Comparison of ENCODE assay signal across 15 mouse cellular contexts in the genomic region with DNA sequence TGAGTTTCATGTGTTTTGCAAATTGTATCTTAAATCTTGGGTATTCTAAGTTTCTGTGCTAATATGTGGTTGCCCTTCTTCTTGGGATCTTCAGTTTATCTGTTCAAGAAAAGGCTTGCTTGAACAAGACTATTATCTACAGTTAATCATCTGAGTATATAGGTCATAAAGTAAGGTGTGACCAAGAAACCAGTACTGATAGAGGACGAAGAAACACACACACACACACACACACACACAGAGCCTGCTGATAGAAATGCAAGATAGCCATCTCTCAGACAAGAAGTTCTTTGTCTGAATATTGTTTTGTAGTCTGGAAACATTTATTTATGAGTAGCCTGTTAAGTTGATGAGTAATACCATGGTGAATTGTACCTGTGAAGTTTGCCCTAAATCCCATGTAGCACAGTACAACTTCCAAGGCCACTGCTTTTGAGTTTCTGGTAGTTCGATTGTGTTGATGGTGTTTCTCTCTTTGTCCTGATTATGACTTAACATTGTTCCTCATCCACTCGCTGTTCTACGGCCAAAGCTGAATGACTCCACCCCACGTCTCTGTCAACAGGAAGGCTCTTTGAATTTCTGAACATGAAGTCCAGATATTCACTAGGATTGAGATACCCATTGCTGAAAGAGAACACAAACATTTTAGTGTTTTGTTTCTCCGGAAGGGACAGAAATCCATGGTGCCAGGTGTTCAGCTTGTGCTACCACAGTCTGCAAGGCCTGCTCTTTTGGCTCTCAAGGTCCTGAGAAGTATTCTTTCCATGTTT.
"Had no signal": no experiment of that assay in that cellular context is flagged by ENCODE, and none has a peak within 500 bp of the region (broad histone marks: within the 10 kb centered on the region; RNA-seq: fewer than 3 reads in every experiment).

No protein-coding gene starts in this region.

- H3K9me3 ChIP-seq: limb, embryonic 12.5 days; liver, embryonic 13.5 days; megakaryocyte, embryonic 14.5 days; midbrain, embryonic 15.5 days; neural tube, embryonic 12.5 days; stomach, embryonic 15.5 days had no signal

- ATAC-seq: liver, postnatal 0 days; midbrain, embryonic 15.5 days had no signal

- H3K4me1 ChIP-seq: limb, embryonic 12.5 days; liver, embryonic 13.5 days; neural tube, embryonic 12.5 days; stomach, embryonic 15.5 days had no signal

- H3K27me3 ChIP-seq: limb, embryonic 12.5 days; liver, embryonic 13.5 days; megakaryocyte, embryonic 14.5 days; midbrain, embryonic 15.5 days; neural tube, embryonic 12.5 days; stomach, embryonic 15.5 days had no signal

- H3K4me3 ChIP-seq: limb, embryonic 12.5 days; liver, embryonic 13.5 days; megakaryocyte, embryonic 14.5 days; midbrain, embryonic 15.5 days; neural tube, embryonic 12.5 days; stomach, embryonic 15.5 days had no signal

- H3K4me2 ChIP-seq: limb, embryonic 12.5 days; liver, embryonic 13.5 days; midbrain, embryonic 11.5 days; midbrain, embryonic 15.5 days; neural tube, embryonic 12.5 days; stomach, embryonic 15.5 days had no signal

- H3K36me3 ChIP-seq: limb, embryonic 12.5 days; liver, embryonic 13.5 days; midbrain, embryonic 15.5 days; neural tube, embryonic 12.5 days; stomach, embryonic 15.5 days had no signal

- H3K27ac ChIP-seq: limb, embryonic 12.5 days; liver, embryonic 13.5 days; macrophage; midbrain, embryonic 15.5 days; neural tube, embryonic 12.5 days; stomach, embryonic 15.5 days had no signal

- DNase-seq: kidney, adult 8-10 months; kidney, postnatal 25 days; liver; liver, embryonic 13.5 days; liver, postnatal 0 days; spleen, adult 18-20 months; thymus, adult 2 months; thymus, postnatal 25 days had no signal

- H3K9ac ChIP-seq: limb, embryonic 12.5 days; liver, embryonic 13.5 days; liver, postnatal 0 days; midbrain, embryonic 15.5 days; neural tube, embryonic 12.5 days; stomach, embryonic 15.5 days had no signal
